Mouse (Mus musculus) Patski (cell line): ENCODE results near the gene Glipr1l2. TPM values are rescaled to one million over a fixed set of nuclear protein-coding genes. Genes with fewer than 3 reads are reported as not detected.
"Not testable (repeated sequence)": the region's sequence is repeated elsewhere in the genome, so short reads cannot be mapped to it uniquely, and the experiment has no call there.

Experiments used
- ATAC-seq: fragments of 100-300 bp; one replicate; pipeline ENCODE4 v1.8.0; 2021
- CTCF ChIA-PET: fragments of 350-600 bp; sonication (Branson Sonifier 250); formaldehyde crosslinking; loops from one replicate; lab custom pipeline; 2022; ENCODE audit warnings: inconsistent platforms; lab: Charles Lee
- POLR2A ChIA-PET: fragments of 350-600 bp; sonication (Branson Sonifier 250); formaldehyde crosslinking; loops from one replicate; lab custom pipeline; 2022; ENCODE audit warnings: antibody characterized with exemption, inconsistent platforms; lab: Charles Lee
- DNase-seq: peaks from one replicate; pipeline ENCODE4 v3.0.0-alpha.2; 2011; ENCODE audit warnings: low read depth, low spot score
- H3K27me3 ChIP-seq: fragments of 371-371 bp; one replicate; pipeline ENCODE4 v1.5.1; 2021
- CTCF ChIP-seq: fragments of 100-300 bp; IDR thresholded peaks from one replicate; pipeline ENCODE4 v1.5.1; 2021
- in situ Hi-C: fragments of 300-500 bp; cut with MboI; formaldehyde crosslinking; loops from 3 replicates; pipeline ENCODE4 v1.11.1; 2018; ENCODE audit warnings: low pct_unique_long_range_greater_than_20kb, mixed read lengths
- polyA plus RNA-seq: library from polyadenylated mRNA; unstranded; gene quantifications from one replicate; pipeline ENCODE4 v1.2.3, GENCODE M21; 2021

The Glipr1l2 gene
- not detected for polyA plus RNA-seq

DNA sequence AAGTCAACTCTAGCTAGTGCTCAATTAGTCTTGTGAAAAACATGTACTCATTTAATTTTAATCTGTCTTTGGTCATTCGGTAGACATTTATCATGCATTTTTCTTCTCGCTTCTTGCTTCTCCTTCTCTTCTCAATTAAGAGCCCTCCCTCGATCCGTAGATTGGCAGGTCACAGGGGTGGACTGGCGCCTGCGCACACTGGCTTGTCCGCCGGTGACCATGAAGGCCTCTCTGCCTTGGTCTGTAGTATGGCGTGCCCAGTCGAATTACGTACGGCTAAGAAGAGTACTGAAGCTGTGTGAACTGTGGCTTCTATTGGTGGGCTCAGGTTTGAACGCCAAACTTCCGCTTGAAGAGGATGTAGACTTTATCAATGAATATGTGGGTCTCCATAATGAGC is at the start of gene Glipr1l2:
TSS of gene Glipr1l2 (plus strand) at position 198 of the 400 bp plus-strand sequence.
- no peak for TF ChIP-seq CTCF
- POLR2A ChIA-PET = no interaction called here
- DNase-seq (no peak), ATAC-seq (no peak)
- peaks cover 20% of the 10 kb centered on the region for H3K27me3 ChIP-seq
- CTCF ChIA-PET = no interaction called here
- in situ Hi-C loops = no loop called here

DNA sequence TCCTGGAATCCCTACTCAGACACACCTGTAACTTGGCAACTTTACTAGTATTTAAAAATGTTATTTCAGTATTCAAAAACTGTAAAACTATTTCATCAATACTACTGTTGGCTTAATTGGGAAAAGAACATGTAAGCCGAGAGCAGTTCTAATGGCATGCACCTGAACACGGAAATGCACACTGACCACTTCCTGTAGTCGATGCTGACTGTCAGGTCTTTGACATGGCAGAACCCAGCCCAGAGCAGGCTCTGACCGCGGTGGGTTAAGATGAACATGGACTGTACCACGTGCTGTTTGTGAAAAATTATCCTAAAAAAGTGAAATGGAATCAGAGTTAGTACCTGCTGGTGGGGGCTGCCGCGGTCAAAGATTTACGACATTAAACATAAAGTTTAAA is 39.6 kb upstream of the Glipr1l2 start:
- in situ Hi-C loops, DNase-seq: not testable (repeated sequence)

DNA sequence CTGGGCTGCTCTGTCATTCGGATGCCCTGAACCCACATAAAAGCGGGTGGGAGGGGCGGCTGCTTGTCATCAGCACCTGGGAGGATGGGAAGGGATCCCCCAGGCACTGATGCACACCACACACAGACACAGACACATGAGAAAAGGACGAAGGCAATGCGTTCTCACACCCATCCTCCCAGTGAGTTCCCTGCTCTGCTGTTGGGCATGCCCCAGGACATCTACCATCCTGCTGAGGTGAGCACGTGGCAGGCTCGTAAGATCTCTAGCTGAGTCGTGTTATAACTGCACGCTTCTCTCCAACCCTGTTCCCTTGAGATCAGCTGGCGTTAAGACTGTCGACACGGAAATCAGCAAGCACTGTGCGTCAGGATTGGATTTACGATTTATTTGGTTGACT is 38.9 kb upstream of the Glipr1l2 start:
- CTCF ChIA-PET, DNase-seq, ATAC-seq, POLR2A ChIA-PET, H3K27me3 ChIP-seq, in situ Hi-C loops: not testable (repeated sequence)

More for the DNA sequence above, 39.6 kb upstream of the Glipr1l2 start:
- POLR2A ChIA-PET, H3K27me3 ChIP-seq, CTCF ChIA-PET, ATAC-seq: not testable (repeated sequence)

DNA sequence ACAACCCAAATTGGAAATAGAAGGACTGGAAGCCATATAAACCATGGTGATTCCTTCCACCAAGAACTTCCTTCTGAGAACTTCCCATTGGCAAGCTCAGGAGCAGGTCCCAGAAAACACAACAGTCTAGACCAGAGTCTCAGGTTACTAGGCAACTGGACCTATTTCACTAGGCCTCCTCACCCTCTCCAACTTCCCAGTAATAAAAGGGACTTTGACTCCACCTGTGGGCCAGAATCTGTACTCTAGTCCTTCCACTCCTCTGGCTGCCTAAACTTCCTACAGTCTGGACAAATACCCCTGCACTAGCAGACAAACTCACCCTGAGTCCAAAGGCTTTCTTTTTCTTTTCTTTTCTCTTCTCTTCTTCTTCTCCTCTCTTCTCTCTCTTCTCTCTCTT is 31.9 kb upstream of the Glipr1l2 start:
- ATAC-seq = no peak
- peak; percentile 12 for TF ChIP-seq CTCF
- ChIA-PET POLR2A (no interaction called here), CTCF (no interaction called here)
- no peaks in the 10 kb centered on the region for H3K27me3 ChIP-seq
- in situ Hi-C loops = loop anchor here (5.0 kb wide), 1 partner anchor 111 kb away; the partner anchor contains the start of genes Caps2 and Glipr1l3
- no peak for DNase-seq

DNA sequence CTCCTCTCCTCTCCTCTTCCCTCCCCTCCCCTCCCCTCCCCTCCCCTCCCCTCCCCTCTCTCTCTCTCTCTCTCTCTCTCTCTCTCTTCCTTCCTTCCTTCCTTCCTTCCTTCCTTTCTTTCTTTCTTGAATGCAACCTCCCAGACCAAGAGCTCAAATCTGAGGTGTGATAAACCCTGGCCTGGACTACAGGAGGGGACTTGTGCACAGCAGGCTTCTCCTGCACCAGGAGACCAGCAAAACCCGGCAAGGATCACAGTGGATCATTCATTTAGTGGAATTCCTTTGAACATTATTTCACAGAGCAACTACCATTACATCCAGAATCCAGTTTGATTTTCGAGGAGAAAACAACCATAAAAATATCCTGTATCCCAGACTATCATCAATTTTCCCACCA is 31.2 kb upstream of the Glipr1l2 start:
- in situ Hi-C loops = loop anchor here (5.0 kb wide), 1 partner anchor 110 kb away; the partner anchor contains the start of genes Caps2 and Glipr1l3
- DNase-seq, H3K27me3 ChIP-seq, POLR2A ChIA-PET, CTCF ChIA-PET, ATAC-seq: not testable (repeated sequence)

DNA sequence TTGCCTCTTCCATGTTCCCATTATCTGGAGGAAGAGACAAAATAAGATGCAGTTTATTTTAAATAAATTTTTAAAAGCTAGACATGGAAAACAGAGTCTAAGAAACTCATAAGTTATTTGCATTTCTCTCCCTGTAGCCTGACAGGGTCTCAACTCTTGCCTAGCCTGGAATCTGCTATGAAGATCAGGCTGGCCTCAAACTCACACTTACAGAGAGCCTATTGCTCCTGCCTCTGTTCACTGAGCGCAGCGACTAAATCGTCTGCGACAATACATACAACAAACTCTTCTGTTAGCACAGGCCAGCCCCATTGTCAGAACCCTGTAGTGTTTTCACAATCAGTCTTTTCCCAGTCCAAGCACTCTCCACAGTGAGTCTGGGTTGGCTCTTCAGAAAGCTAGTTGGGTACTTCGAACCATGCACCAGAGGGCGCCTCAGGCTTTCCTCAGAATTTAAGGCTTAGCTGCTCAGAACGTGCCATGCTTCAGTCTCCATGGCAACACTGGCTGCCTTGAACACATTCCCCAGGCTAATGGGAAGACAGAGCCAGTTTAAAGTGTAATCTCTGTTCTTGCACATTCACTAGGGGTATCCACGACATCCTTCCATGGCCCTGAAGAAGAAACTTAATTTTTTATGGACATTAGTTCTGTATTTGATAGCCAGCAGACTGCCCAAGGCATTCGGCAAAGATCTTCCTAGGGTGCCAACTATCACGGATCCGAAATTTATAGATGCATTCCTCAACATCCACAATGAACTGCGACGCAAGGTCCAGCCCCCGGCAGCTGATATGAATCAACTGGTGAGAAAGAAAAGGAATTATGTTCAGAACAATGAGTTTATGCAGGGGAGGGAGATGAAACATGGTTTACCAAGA is 23.2 kb upstream of the Glipr1l2 start, which contains the start of gene Glipr1l1:
TSS of gene Glipr1l1 (plus strand) at position 488 of the 881 bp plus-strand sequence.
- peak; percentile 61 for TF ChIP-seq CTCF
- ChIA-PET POLR2A (no interaction called here), CTCF (no interaction called here)
- in situ Hi-C loops = no loop called here
- ATAC-seq = peak; percentile 83
- H3K27me3 ChIP-seq = no peaks in the 10 kb centered on the region
- DNase-seq = no peak

DNA sequence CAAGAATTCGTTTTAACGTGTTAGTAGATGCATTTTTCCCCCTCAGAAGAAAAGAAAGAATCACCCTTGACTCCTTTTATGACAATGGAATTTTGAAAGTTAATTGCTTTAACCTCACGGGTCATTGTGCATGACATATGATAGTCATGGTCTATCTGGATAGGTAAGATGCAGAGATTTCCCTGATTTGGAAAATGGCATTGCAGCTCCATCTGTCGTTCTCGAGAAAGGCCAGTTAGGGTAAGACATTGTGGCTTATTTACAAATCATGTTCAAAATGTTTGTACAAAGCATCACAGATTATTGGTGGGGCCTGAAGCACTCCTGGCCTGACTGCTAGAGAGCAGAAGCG is 22.6 kb upstream of the Glipr1l2 start:
- in situ Hi-C loops, H3K27me3 ChIP-seq, DNase-seq, POLR2A ChIA-PET, ATAC-seq, CTCF ChIA-PET: not testable (repeated sequence)

DNA sequence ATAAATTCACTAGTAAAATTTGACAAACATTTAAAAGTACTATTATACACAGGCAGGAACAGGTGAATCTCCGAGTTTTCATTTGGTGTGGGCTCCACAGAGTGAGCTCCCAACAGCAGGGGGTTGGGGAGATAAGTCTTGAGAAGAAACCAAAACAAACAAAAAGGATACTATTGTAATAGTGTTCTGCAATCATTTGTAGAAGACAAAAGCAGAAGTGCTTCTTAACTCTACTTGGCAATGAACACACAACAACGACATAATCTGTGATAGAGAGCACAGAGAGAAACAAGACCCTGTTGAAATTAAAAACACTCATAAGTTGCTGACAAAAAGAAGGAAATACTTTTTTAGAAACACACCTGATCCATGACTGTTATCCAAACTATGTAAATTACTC is 3.1 kb upstream of the Glipr1l2 start:
- no peak for TF ChIP-seq CTCF
- in situ Hi-C loops = no loop called here
- ATAC-seq (no peak), DNase-seq (no peak)
- POLR2A ChIA-PET = no interaction called here
- H3K27me3 ChIP-seq = peaks cover 20% of the 10 kb centered on the region
- CTCF ChIA-PET = no interaction called here

DNA sequence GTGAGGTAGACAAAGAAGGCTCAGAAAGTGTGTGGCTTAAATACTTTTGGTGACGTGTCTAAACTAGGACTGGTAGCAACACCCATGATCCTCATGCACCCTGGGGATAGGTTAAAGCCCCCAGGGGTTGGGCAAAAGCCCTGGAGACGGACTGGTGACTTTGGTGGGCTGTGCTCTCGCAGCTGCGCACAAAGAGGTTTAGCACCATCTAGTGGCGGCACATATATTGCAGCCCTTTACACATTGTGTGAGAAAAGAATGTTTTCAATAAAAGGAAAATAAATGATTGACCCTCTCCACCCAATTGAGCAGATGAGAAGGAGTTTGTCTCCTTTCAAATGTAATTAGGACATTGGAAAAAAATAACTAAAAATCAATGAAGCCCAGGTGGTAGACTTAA is 22.6 kb downstream of the Glipr1l2 start:
- CTCF ChIA-PET = interaction anchor here (0.7 to 1.4 kb wide), 3 partner anchors 12 to 123 kb away, joined by 3 to 7 read pairs (median 5); no protein-coding TSS in a partner anchor
- ATAC-seq, POLR2A ChIA-PET, in situ Hi-C loops: not testable (repeated sequence)
- peak; percentile 76 for TF ChIP-seq CTCF
- peaks cover 13% of the 10 kb centered on the region for H3K27me3 ChIP-seq
- DNase-seq = peak; percentile 0

DNA sequence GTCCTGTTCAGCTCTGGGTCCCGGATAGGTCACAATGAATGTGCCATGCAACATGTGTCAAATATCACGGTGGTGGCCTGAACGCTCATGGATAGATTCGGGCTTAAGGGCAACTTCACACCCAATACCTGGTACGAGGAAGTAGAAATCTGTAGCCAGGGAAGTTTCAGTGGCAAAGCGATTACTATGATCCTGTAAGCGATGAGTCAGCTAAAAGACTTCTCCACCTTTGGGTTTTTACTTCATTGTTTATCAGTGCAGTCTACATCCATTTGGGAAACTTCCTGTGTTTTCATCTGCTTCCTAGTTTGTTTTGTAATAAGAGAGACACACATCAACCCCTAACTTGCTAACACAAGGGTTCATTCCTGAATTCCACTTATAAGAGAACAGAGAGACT is 27.2 kb downstream of the Glipr1l2 start:
- in situ Hi-C loops = no loop called here
- DNase-seq (no peak), ATAC-seq (no peak)
- peaks cover 13% of the 10 kb centered on the region for H3K27me3 ChIP-seq
- ChIA-PET CTCF (no interaction called here), POLR2A (no interaction called here)
- TF ChIP-seq CTCF = no peak

DNA sequence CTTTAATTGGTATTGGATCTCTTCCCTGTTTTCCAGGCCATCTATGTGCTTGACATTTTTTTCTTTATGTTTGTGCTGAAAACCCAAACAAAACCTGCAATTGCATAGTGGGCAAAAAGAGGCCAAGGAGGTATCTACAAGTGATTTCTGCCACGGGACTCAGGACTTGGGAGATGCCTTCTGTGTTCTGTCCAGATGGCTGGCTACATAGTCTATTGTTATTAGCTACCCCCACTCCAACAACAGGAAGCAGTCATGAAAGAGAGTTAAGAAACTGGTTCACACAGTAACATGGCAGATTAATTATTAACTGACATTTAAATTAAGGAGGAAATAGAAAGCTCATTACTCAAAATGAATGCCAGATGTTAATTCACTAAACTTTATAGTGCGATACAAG is 41.9 kb downstream of the Glipr1l2 start:
- ATAC-seq, CTCF ChIA-PET, in situ Hi-C loops, DNase-seq, H3K27me3 ChIP-seq: not testable (repeated sequence)
- POLR2A ChIA-PET = interaction anchor here (0.7 kb wide), 1 partner anchor 19 kb away, joined by 4 read pairs; no protein-coding TSS in a partner anchor

DNA sequence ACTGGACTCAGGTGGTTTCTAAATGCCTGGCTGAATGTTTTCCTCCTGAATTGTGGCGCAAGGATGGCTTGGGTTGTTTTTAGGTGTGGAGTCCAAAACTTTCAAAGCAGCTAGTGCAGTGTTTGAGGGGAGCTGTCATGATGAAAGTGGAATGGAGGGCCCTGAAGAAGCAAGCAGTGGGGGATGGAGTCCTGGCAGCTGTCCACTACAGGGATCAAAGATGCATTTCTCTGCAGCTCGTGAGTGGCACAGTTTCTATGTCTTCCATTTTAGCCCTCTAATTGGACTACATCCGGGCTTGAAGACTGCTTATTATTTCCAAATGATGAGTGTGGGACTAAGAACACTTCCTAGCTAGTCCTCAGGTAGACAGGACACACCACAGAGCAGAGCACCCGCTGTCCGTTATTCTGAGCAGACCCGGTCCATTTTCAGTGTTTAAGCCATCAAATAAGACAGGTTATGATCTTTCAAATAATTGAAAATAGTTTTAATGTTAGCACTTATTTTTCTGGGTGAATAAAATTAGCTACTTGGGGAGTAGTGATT is 44.6 kb downstream of the Glipr1l2 start:
- POLR2A ChIA-PET, H3K27me3 ChIP-seq, in situ Hi-C loops, CTCF ChIA-PET, DNase-seq, ATAC-seq: not testable (repeated sequence)
